Mouse (Mus musculus): ENCODE data around the gene Mrpl20.
A peak's percentile ranks its signal among the peaks of the same experiment; 100 is the strongest.
"Not testable (repeated sequence)": the region's sequence is repeated elsewhere in the genome, so short reads cannot be mapped to it uniquely, and the experiment has no call there.

Gene Mrpl20

DNA sequence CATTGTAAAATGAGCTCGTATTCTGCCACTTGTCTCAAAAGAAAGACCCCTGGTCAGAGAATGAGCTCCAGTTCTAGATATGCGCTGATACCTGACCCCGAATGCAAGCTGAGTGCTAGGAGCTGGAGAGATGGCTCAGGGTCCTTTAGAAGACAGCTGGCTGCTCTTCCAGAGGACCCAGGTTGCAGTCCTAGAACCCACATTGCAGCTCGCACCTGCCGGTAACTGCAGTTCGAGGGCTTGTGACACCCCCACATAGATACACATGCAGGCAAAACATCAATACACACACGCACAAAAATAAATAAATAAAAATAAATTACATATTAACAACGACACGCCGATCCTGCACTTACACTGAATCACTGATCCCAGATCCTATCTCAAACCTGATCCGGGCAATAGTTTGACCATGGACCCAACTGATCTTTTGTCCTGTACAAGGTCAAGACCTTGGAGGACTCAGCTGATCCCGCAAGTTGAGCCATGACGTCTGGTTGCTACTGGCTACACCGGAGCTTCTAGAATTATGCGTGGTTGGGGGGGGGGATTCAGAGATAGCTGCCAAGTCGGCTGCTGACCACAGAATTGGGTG lies 19.1 kb upstream of the Mrpl20 start:
- no peak for DNase-seq (ENCODE audit: low read depth)

DNA sequence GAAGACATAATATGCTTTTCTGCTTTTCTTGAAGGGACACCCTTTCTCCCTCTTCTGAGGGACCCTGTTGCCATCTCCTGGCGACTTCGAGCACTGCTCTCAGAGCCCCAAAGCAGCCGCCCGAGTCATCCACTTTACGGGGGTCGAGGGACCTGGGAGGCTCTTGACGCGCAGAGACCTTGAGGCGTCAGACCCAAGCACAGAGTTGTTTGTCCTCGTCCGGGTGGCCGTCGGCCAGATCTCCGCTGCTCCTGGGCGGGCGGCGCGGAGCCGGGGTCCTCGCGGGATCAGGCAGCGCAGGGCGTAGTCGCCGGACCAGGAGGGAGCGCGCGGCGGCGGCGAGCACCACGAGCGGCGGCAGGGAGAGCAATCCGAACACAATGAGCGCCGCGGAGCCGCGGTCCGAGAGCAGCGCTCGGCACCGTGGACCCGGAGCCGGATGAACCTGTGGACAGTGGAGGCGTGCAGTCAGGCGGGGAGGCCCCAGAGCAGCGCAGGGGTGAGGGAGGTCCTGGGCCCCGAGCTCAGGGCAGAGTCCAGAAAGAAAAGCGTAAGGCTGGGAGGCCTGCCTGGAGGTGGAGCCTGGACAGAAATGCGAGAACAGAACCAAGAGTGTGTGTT lies 18.5 kb upstream of the Mrpl20 start:
- no peak for DNase-seq (ENCODE audit: low read depth)

DNA sequence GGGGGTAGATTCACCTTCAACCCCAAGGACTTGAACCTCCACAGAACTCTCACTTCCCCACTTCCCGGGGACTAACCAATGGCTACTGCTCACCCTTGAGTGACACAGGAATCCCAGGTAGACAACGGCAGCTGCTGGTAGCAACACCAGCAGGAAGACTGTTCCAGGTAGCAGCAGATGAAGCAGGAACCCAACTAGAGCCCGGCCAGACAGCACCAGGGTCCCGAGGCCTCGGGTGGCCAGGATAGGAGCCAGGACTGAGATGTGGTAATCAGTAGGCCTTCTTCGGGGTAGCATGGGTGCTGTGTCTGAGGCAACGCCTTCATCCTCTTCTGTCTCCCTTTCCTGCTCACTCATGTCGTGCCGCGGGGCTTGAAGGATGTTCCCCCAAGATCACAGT lies 17.4 kb upstream of the Mrpl20 start:
- DNase-seq (ENCODE audit: low read depth), result no peak

DNA sequence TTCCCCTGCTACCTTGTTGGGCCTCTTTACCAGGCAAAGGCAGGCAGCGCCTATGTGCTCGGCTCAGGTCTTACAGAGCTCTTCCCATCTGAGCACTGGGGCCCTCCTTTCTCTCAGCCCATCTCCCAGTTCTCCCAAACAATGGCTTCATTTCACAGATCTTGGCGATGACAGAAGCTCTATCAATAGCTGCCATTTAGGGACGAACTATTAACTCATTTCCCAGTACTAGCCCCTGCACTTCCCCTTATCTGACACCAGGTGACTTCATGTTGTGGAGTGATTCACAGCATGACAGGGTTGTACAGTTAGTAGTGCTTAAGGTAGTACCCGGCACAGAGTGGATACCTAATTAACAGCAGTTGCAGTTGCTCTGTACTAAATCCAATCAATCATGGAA lies 16.9 kb upstream of the Mrpl20 start, which contains the start of gene Tmem88b:
Gene Tmem88b (minus strand): TSS at position 56 of the 400 bp plus-strand sequence.
- DNase-seq (ENCODE audit: low read depth), result peak; percentile 40

DNA sequence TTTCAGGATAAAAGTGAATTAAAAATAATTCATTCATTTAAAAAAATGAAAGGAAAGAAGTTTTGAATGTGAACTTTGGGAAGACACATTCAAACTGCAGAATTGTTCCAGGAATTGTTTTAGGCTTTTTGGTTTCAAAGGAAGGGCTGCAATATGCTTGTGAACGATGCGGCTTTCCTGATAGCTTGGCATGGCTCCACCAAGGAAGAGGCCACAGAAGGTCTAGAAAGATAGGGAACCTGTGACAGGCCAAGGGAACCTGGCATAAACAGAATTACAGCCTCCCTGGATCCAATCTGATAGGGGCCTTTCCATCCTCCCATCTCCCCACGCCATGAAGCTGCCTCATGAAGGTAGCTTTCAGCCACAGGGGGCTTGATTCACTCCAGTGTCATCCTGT lies 14.4 kb upstream of the Mrpl20 start:
- DNase-seq (ENCODE audit: low read depth), result no peak

DNA sequence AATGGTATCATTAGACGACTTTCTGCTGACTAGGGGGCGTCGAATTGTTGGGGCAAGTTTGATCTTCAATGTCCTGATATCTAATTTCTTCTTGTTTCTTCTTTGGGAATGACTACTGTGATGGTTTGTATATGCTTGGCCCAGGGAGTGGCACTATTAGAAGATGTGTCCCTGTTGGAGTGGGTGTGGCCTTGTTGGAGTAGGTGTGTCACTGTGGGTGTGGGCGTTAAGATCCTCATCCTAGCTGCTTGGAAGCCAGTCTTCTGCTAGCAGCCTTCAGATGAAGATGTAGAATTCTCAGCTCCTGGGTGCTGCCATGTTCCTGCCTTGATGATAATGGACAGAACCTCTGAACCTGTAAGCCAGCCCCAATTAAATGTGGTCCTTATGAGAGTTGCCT lies 13.8 kb upstream of the Mrpl20 start:
- not testable (repeated sequence) for DNase-seq (ENCODE audit: low read depth)

DNA sequence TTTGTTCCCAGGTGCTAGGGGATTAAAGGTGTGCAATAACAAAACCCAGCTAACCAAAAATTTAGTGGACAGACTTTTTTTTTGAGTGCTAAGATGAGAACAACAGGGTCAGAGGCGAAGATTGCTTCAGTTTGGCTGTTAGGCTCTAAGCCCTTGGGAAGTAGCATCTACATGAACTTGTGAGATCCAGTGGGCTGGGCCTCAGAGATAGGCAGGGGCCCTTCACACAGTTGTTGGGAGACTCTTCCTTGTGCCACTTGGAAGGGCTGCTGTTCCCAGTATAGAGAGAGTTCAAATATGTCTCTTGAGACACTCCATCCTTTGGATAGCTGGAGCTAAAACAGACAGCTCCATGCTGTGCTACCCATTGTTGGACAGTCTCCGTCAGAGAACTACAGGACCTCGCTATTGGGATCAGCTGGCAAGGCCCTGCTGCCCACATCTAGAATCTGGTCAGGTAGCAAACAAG lies 12.6 kb upstream of the Mrpl20 start, which contains the start of gene Ankrd65:
Gene Ankrd65 (plus strand): TSS at position 419 of the 469 bp plus-strand sequence.
- DNase-seq (ENCODE audit: low read depth), result no peak

DNA sequence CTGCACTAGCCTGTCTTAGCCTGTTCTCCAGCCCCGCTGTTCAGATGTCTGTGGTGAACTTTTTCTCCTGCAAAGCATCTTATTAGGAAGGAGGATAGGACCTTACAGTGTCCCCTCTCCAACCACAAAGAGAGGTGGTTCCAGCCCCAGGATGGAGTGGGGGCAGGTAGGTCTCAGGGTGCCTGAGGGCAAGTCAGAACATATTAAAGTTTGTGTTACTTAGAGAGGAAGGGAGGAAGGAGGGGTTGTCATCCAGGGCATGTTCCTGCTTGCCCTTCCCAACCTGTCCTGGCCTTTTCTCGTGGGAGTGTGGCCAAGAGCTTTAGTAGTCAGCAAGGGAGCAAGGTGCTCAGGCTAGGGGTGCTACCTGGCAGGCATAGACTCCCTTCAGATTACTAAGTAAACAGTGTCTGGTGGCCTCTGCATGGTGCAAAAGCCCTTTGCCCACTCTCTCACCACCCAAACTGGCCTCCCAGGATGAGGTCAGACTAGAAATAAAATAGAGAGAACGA lies 12.0 kb upstream of the Mrpl20 start:
- no peak for DNase-seq (ENCODE audit: low read depth)

DNA sequence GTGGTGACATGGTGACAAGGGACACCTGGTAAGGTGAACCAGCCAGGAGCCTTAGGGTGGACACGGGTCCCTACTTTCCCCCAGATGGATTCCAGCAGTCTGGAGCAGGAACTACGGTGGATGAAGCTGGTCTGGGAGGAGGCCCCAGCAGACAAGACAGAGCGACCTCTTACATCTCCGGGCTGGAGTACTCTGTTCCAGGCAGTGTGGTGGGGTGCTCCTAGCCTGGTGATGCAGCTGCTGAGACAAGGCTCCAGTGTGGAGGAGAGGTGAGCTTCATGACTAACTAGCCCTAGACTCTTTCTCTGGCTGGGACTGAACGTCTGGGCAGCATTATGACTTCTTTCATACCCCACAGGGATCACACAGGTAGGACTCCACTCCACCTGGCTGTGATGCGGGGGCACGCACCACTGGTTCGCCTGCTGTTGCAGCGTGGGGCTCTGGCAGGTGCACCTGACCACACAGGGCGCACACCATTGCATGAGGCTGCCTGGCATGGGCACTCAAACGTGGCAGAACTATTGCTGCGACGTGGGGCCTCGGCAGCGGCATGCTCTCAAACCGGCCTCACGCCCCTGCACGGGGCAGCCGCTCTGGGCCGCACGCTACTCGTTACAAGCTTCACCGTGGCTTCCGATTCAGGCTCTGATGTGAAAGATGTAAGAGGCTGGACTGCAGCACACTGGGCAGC lies 11.3 kb upstream of the Mrpl20 start:
- DNase-seq (ENCODE audit: low read depth), result no peak

DNA sequence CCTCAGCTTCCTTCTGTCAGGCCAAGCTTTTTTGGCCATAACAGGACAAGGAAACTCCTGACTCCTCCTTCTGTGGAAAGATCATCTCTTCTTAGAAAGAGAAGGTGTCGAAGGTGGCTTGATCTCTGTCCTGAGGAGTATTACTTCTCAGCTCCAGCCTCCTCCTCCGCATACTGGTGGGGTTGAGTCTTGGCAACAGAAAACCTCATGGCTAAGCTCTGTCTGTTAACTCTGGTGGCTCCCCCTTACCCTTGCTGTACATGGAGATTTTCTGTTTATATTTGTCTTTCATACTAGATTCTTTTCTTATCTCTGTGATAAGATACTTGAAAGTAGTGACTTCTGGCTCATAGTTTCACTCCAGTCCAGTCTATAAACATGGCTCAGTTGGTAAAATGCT lies 8.9 kb upstream of the Mrpl20 start:
- DNase-seq (ENCODE audit: low read depth), result no peak

DNA sequence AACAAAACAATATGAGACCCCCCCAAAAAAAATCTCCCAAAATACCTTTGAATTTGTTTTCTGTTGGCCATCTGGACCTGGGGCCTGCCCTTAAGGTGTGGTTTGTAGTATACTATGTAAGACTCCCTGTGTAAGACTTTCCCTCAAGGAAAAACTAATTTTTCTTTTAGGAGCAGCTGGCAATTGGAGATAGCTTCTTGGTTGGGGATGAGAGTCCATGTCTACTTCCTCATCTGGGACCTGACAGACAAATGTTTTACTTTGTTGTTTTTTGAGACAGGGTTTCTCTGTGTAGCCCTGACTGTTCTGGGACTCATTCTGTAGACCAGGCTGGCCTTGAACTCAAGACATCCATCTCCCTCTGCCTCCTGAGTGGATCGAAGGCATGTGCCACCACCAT lies 603 bp upstream of the Mrpl20 start:
- DNase-seq (ENCODE audit: low read depth), result no peak

DNA sequence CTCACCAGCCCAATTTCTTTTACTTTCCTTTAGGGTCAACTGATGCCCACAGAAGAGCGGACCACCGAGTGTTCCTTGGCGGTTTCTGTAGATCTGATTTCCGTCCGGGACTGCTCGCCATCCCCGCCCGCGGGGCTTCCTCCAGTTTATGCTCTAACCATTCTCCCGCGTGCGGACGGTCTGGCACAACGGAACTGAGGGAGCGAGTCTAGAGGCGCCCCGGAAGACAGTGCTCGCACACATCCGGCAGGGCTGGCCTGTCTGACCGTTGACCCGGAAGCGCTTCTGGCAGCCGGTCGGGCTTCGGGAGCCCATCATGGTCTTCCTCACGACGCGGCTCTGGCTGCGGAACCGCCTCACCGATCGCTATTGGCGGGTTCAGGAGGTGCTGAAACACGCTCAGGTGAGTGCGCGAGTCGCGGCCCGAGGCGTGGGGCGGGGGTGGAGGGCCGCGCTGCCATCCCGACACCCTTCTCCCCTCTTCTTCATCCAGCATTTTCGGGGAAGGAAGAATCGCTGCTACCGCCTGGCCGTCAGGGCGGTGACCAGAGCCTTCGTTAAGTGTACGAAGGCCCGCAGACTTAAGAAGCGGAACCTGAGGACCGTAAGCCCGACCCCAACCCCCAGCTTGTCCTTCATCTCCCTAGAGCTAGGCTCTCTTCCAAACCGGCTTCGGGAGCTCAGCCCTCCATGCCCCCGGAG lies 813 bp downstream of the Mrpl20 start:
- peak; percentile 95 for DNase-seq (ENCODE audit: low read depth)

DNA sequence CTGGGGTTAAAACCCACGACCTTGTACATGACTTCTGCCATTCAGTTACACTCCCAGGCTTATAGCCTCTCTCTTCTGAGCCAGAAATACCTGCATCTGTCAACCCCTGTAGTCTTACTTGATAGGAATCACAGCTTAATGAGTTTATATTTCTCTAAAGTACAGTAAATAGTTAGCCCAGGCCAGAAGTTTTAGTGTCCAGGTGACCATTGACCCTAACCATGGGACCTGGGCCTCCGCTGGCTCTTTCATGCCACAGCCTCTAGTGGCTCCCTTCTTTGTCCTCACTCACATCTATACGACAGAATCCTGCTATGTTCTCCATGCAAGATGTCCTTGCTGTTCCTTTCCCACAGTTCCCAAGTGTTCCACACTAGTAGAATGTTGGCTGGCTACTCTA lies 5.2 kb downstream of the Mrpl20 start:
- no peak for DNase-seq (ENCODE audit: low read depth)

DNA sequence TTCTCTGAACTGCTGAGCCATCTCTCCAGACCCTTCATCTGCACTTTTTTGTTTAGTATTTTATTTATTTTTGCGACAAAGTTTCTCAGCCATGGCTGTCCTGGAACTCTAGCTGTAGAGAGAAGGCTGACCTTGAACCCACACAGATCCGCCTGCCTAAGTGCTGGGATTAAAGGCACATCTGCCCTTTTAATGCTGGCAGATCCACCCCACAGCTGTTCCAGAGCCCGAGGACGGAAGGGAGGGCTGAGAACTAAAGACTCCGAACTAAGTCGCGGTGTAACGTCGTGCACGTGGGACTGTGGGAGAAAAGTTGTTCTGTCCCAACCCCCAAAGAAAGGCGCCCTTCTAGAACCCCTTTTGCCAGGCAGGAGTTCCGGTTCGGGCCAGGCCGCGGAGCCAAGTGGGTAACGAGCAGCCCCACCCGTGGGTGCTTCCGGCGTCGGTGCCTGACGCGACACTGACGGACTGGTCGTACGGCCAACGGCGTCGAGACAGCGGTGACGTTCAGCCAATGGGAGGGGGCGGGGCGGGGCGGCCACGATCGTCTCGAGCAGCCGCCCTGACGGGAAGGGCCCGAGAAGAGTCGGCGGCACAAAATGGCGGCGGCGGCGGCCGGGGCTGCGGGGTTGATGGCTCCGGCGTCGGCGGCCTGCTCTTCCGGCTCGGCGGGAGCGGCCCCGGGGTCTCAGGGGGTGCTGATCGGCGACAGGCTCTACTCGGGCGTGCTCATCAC lies 9.4 kb downstream of the Mrpl20 start, which contains the start of gene Ccnl2:
Gene Ccnl2 (plus strand): TSS at position 561 of the 736 bp plus-strand sequence.
- DNase-seq (ENCODE audit: low read depth), result peak; percentile 93

DNA sequence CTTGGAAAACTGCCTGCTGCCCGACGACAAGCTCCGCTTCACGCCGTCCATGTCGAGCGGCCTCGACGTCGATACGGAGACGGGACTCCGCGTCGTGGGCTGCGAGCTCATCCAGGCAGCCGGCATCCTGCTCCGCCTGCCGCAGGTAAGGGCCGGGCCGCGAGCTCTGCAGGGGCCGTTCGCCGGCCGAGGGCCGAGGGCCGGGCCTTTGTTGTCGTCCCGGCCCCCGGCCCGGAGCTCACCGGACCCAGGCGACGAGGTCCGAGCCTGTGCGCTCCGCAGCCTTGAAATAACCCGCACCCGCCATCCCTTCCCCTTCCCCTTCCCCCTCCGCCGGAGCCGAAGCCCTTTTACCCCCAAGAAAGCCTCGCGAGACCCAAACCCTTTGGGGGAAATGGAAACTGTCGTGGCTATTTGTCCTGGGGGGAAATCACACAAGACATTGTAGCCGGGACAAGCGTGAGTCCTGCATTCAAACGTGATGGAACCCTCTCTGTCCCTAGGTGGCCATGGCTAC lies 10.0 kb downstream of the Mrpl20 start:
- no peak for DNase-seq (ENCODE audit: low read depth)

DNA sequence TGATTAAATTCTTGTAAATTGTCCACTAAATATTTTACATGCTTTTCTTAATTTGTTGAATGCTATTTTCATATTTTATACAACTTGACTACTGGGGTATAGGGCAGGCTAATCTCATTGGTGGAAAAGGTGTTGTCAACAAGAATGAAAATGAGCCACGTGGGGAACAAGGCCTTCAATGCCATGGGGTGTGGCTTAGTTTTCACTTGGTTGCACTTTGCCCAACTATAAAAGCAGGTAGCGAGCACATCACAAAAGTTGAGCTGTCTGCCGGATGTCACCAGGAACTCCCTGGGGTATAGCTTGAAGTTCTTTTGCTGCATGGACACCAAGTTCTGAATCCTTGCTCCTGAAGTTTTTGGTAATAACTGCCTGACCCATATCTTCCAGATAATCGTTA lies 14.9 kb downstream of the Mrpl20 start:
- DNase-seq (ENCODE audit: low read depth), result no peak

DNA sequence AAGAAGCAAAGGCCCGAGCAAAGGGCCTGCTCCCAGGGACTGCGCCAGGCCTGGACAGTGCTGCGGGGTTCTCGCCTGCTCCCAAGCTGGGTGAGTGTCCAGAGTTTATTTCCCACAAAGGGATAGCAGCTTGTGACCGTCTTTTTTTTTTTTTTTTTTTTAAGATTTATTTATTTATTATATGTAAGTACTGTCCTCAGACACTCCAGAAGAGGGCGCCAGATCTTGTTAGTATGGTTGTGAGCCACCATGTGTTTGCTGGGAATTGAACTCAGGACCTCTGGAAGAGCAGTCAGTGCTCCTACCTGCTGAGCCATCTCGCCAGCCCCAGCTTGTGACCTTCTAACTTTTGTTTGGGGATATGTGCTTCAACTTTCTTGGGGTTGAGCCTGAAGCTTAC lies 18.3 kb downstream of the Mrpl20 start:
- DNase-seq (ENCODE audit: low read depth), result no peak

DNA sequence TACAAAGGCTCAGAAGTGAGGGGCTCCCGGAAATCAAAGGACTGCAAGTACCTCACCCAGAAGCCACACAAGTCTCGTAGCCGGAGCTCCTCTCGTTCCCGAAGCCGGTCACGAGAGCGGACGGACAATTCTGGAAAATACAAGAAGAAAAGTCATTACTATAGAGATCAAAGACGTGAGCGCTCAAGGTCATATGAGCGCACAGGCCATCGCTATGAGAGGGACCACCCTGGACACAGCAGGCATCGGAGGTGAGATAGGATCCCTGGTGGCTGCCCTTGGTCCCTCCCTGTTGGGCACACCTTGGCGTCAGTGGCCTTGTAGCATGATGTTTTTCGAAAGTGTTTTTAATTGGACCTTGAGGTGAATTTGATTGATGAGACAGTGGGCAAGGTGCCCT lies 20.8 kb downstream of the Mrpl20 start:
- DNase-seq (ENCODE audit: low read depth), result no peak

DNA sequence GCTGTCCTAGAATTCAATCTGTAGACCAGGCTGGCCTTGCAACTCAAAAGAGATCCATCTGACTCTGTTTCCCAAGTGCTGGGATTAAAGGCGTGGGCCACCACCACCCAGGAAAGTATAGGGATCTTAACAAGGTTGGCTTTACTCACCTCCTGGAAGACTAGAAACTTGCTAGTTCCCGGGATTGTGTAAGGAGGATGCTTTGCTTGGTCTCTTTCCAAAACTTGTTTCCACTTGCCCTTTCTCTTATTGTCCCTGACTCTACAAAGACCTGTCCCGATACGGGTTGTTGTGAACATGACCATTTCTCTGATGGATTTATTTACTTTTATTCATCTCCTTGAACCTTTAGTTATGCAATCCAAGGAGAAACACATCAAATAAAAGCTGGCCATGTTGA lies 27.2 kb downstream of the Mrpl20 start:
- DNase-seq (ENCODE audit: low read depth), result no peak

DNA sequence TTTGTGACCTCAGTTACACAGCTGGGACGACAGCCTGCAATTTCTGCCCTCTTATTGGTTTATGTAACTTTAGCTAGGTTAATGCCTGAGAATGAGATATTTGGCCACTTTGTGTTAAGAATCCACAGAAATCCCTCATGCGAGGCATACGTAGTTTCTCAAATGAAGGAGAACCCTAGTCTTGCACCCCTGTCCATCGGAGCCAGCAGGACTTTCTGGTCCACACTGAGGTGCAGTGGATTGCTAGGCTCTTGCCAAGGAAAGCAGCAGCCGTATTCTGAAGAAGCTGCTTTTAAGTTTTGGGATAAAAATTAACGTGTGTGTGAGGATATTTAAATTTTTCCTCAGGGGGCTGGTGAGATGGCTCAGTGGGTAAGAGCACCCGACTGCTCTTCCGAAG lies 27.9 kb downstream of the Mrpl20 start:
- no peak for DNase-seq (ENCODE audit: low read depth)

DNA sequence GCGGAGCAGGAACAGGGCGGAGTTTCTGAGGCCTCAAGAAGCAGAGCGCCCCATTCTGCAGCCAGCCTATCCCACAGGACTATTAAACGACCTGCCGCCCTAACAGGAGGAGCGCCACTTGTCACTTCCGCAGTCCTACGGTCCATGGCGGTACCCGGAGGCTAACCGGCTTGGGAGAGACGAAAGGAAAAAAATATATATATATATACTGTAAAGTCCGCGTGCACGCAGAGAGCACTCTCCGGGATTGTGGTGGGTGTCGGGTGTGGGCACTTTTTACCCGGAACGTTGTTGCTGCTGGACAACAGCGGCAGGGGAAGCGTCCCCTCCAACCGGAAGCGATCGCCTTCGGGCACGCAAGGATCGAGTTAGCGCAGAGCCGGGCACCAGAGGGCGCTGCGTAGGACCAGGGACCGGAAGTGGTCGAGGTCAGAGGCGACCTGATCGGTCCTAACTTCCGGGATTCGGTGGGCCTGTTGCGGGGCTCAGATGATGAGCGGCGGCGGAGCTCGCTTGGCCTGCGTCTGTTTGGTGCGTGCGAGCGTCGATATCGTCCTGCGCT lies 28.6 kb downstream of the Mrpl20 start, which contains the start of gene Aurkaip1:
Gene Aurkaip1 (plus strand): TSS at position 68 of the 562 bp plus-strand sequence.
- peak; percentile 95 for DNase-seq (ENCODE audit: low read depth)
